Mouse (Mus musculus) olfactory bulb, adult 2 months (tissue): ENCODE results near the gene Guca2a. TPM values are rescaled to one million over a fixed set of nuclear protein-coding genes. Genes with fewer than 3 reads are reported as not detected.

ENCODE experiments used
- H3K27ac ChIP-seq: fragments of 200-500 bp; 2 replicates; pipeline ENCODE4 v1.5.1; 2012; ENCODE audit warnings: low read depth, low read length; ENCODE audit not compliant: insufficient read depth
- H3K4me1 ChIP-seq: fragments of 200-500 bp; 2 replicates; pipeline ENCODE4 v1.6.1; 2012; ENCODE audit warnings: low read length; ENCODE audit not compliant: control insufficient read depth, insufficient read depth
- H3K4me3 ChIP-seq: fragments of 200-500 bp; 2 replicates; pipeline ENCODE4 v1.5.1; 2012; ENCODE audit warnings: mild to moderate bottlenecking, low read depth, low read length, moderate library complexity; ENCODE audit not compliant: insufficient read depth
- CTCF ChIP-seq: fragments of 200-500 bp; IDR thresholded peaks from 2 replicates; pipeline ENCODE4 v1.5.1; 2012; ENCODE audit warnings: low read depth, mild to moderate bottlenecking, low read length, moderate library complexity; ENCODE audit not compliant: insufficient read depth
- POLR2A ChIP-seq: fragments of 200-500 bp; IDR thresholded peaks from 2 replicates; pipeline ENCODE4 v1.6.1; 2012; ENCODE audit warnings: mild to moderate bottlenecking, low read depth, low read length, moderate library complexity; ENCODE audit not compliant: insufficient read depth
- WGBS: fragments of 180-500 bp; shearing (Covaris S2); methylation state at CpG from one replicate; pipeline ENCODE4 v1.1.7; 2018; 5-methylcytosine and 5-hydroxymethylcytosine counted together
- polyA plus RNA-seq: library from polyadenylated mRNA; stranded (reverse); fragments of >200 nt; gene quantifications from 2 replicates; pipeline ENCODE4 v1.2.4, GENCODE M21; 2012; ENCODE audit warnings: low replicate concordance; ENCODE audit not compliant: missing spikeins, insufficient read depth, insufficient read length

Gene Guca2a
- polyA plus RNA-seq = not detected in 2 replicates

- H3K27ac ChIP-seq = no peak within 1 kb of the TSS
- 0 out of 2 replicates have a peak, but pooled peaks cover 4% of the 10 kb centered on the region for H3K4me1 ChIP-seq
- 79% methylated on average over 4 of the region's 4 CpGs for WGBS
- TF ChIP-seq POLR2A (no peak), CTCF (no peak)
- H3K4me3 ChIP-seq = no peak within 1 kb of the TSS
Observed at GRCm38 (mm10) chr4:119637176-119637845, at the start of gene Guca2a. TSS of gene Guca2a (plus strand) at chr4:119637704.

GRCm38 (mm10) chr4:119588037-119588436 lies 49.5 kb upstream of the Guca2a start:
- TF ChIP-seq CTCF (no peak), POLR2A (no peak)
- 92% methylated on average over 2 of the region's 2 CpGs for WGBS
- no peaks in the 10 kb centered on the region for H3K4me1 ChIP-seq
- H3K27ac ChIP-seq = no peak overlapping the region
- H3K4me3 ChIP-seq = no peak overlapping the region

- Histone ChIP-seq H3K27ac (no peak overlapping the region), H3K4me1 (no peaks in the 10 kb centered on the region), H3K4me3 (no peak overlapping the region)
- TF ChIP-seq POLR2A = no peak
- TF ChIP-seq CTCF = no peak
- WGBS = 94% methylated on average over 2 of the region's 2 CpGs
Observed at GRCm38 (mm10) chr4:119589423-119589822, 48.1 kb upstream of the Guca2a start.

- no peaks in the 10 kb centered on the region for H3K4me1 ChIP-seq
- TF ChIP-seq POLR2A (no peak), CTCF (no peak)
- WGBS = 73% methylated on average over 1 of the region's 1 CpGs
- H3K27ac ChIP-seq = no peak overlapping the region
- no peak overlapping the region for H3K4me3 ChIP-seq
Observed at GRCm38 (mm10) chr4:119590027-119590426, 47.5 kb upstream of the Guca2a start.

- WGBS = 81% methylated on average over 3 of the region's 3 CpGs
- H3K4me1 ChIP-seq = no peaks in the 10 kb centered on the region
- no peak overlapping the region for H3K27ac ChIP-seq
- H3K4me3 ChIP-seq = no peak overlapping the region
- TF ChIP-seq POLR2A (no peak), CTCF (no peak)
Observed at GRCm38 (mm10) chr4:119592479-119592878, 45.0 kb upstream of the Guca2a start.

- no peak for TF ChIP-seq POLR2A
- no peak for TF ChIP-seq CTCF
Observed at GRCm38 (mm10) chr4:119594331-119594730, 43.2 kb upstream of the Guca2a start.

GRCm38 (mm10) chr4:119599605-119600004 lies 37.9 kb upstream of the Guca2a start:
- no peaks in the 10 kb centered on the region for H3K4me1 ChIP-seq
- no peak overlapping the region for H3K4me3 ChIP-seq
- TF ChIP-seq POLR2A (no peak), CTCF (no peak)
- no peak overlapping the region for H3K27ac ChIP-seq
- WGBS = 81% methylated on average over 1 of the region's 1 CpGs

More at GRCm38 (mm10) chr4:119594331-119594730, 43.2 kb upstream of the Guca2a start:
- no peak overlapping the region for H3K27ac ChIP-seq
- H3K4me3 ChIP-seq = no peak overlapping the region
- 96% methylated on average over 14 of the region's 14 CpGs for WGBS
- no peaks in the 10 kb centered on the region for H3K4me1 ChIP-seq

GRCm38 (mm10) chr4:119609488-119609887 lies 28.0 kb upstream of the Guca2a start:
- H3K4me3 ChIP-seq = no peak overlapping the region
- H3K27ac ChIP-seq = no peak overlapping the region
- H3K4me1 ChIP-seq = no peaks in the 10 kb centered on the region
- 95% methylated on average over 1 of the region's 1 CpGs for WGBS
- TF ChIP-seq POLR2A (no peak), CTCF (no peak)

- Histone ChIP-seq H3K4me3 (no peak overlapping the region), H3K27ac (no peak overlapping the region), H3K4me1 (no peaks in the 10 kb centered on the region)
- WGBS = 17% methylated on average over 1 of the region's 1 CpGs
- no peak for TF ChIP-seq POLR2A
- no peak for TF ChIP-seq CTCF
Observed at GRCm38 (mm10) chr4:119614078-119614477, 23.4 kb upstream of the Guca2a start.
